Mouse (Mus musculus) lung, adult 2 months (tissue): ENCODE measurements around the gene Hivep1. TPM values are rescaled to one million over a fixed set of nuclear protein-coding genes. Genes with fewer than 3 reads are reported as not detected.

Source experiments
- DNase-seq: peaks from one replicate; pipeline ENCODE4 v3.0.0; 2022
- H3K4me1 ChIP-seq: fragments of 200-500 bp; 2 replicates; pipeline ENCODE4 v1.6.1; 2011; ENCODE audit warnings: low read length; ENCODE audit not compliant: control insufficient read depth, insufficient read depth
- H3K4me3 ChIP-seq: fragments of 200-500 bp; replicated peaks from 2 replicates; pipeline ENCODE3; 2011; ENCODE audit warnings: low read depth, mild to moderate bottlenecking, control low read depth, low read length; ENCODE audit errors: extremely low read depth
- CTCF ChIP-seq: fragments of 200-500 bp; IDR thresholded peaks from 2 replicates; pipeline ENCODE4 v1.5.1; 2011; ENCODE audit warnings: mild to moderate bottlenecking, low read length, control low read depth; ENCODE audit not compliant: insufficient read depth
- POLR2A ChIP-seq: fragments of 200-500 bp; IDR thresholded peaks from 2 replicates; pipeline ENCODE4 v1.6.1; 2011; ENCODE audit warnings: low read depth, mild to moderate bottlenecking, control low read depth, low read length, borderline replicate concordance; ENCODE audit errors: extremely low read depth
- WGBS: fragments of 180-500 bp; shearing (Covaris S2); methylation state at CpG from one replicate; pipeline ENCODE4 v1.1.7; 2018; 5-methylcytosine and 5-hydroxymethylcytosine counted together
- polyA plus RNA-seq: library from polyadenylated mRNA; depleted of rRNA; stranded (reverse); fragments of >200 nt; gene quantifications from 2 replicates; pipeline ENCODE4 v1.2.3, GENCODE M21; 2012

Gene Hivep1
- polyA plus RNA-seq, 1 experiment, result 41.8 TPM

- Histone ChIP-seq H3K4me1 (peaks cover 7% of the 10 kb centered on the region), H3K4me3 (peak overlapping the region; percentile 53)
- DNase-seq, result no peak
- WGBS, result 1% methylated on average over 10 of the region's 10 CpGs
- TF ChIP-seq POLR2A, result no peak
Observed at GRCm38 (mm10) chr13:42050880-42051201, 980 bp upstream of the Hivep1 start.

DNA sequence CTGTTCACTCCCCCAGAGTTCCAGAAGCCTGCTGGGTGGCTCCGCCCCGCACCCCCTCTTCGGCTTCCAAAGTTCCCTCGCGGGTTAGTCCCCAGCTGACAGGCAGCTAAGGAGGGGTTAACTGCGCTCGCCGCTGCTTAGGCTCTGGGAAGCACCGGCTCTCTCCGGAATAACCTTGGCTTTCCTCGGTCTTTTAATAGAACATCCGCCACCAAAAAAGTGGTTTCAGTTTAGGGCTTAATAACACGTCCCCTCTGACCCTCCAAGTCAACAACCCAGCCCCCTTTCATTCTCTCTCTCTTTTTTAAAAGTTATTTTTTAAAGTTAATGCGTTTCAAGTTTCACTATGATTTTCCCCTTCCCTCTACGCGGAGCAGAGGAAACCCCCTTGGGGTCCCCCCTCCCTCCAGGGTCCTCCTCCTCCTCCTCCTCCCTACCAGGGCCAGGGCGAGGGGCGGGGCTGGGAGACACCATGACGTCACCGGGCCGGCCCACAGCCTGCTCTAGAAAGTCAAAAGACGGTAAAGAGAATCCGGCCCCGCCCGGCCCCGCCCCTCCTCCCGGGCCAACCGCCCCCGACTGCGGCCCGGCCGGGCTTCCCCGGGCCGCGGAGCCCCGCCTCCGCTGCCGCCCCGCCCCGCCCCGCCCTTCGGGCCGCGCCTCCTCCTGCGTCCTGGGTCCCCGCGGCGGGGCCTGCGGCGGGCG, 467 bp upstream of the Hivep1 start:
- Histone ChIP-seq H3K4me1 (peaks cover 7% of the 10 kb centered on the region), H3K4me3 (peak overlapping the region; percentile 53)
- DNase-seq, result peak; percentile 98
- WGBS, result under 1% methylated on average over 35 of the region's 51 CpGs
- TF ChIP-seq POLR2A, result no peak
- TF ChIP-seq CTCF, result no peak

DNA sequence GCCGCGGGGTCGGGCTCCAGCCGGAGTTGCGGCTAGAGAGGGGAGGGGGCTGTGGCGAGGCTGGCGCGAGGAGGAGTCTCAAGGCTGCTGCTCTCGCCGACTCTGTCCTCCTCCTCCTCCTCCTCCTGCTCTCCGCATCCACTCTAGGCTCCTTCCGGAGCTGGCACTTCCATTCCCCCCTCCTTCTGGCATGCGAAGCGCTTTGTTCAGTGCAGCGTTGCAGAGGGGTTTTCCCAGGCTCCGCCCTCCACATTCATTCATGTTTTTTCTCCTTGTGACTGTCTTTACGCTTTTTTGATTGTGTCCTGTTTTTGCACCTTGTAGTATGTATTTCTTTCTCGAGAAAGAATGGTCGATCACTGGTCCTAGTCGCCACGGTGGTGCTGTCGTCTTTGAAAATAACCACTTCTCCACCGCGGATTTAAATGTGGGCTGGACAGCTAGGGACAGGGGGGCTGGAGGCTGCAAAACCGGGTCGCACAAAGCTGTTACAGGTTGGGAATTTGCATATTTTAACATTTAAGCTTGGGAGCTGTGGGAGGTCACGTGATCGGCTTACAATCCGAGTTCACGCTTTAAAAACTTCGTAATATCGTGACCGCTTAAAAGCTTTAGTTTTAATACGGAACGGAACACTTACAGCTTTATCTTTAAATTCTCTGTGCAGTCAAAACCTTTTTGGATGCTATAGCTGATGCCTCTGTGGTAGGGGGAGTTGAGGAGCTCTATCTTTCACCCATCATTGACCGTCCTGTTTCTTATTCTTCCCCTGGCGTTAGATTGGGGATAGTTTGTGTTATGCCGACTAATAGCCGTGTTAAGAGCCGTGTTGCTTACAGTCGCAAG, 1.1 kb downstream of the Hivep1 start:
- Histone ChIP-seq H3K4me3 (peak overlapping the region; percentile 79), H3K4me1 (peaks cover 7% of the 10 kb centered on the region)
- WGBS, result 2% methylated on average over 37 of the region's 41 CpGs
- DNase-seq, result peak; percentile 73
- TF ChIP-seq POLR2A, result peak; percentile 59; the same call in 1 of the 2 replicates
- no peak for TF ChIP-seq CTCF

DNA sequence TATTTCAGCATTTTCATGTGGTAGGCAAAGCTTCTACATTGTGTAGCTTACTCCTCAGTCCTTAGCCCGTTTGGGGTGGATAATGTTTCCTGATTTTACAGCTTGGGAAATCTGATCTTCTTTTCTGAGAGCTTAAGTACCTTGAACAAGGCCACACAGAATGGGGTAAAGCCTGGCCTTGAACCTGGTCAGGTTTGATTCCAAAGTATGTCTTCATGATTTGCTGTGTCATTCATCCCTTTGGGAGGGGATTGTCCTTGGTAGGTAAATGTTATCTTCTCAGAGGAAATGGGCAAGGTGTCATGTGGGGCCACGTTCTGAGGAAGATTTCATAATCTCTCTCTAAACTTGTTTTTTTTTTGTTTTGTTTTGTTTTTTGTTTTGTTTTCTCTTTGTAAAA, 1.8 kb downstream of the Hivep1 start:
- H3K4me1 ChIP-seq, result peaks cover 7% of the 10 kb centered on the region
- TF ChIP-seq CTCF, result no peak
- TF ChIP-seq POLR2A, result no peak
- DNase-seq, result no peak
- 25% methylated on average over 2 of the region's 2 CpGs for WGBS
- no peak overlapping the region for H3K4me3 ChIP-seq

DNA sequence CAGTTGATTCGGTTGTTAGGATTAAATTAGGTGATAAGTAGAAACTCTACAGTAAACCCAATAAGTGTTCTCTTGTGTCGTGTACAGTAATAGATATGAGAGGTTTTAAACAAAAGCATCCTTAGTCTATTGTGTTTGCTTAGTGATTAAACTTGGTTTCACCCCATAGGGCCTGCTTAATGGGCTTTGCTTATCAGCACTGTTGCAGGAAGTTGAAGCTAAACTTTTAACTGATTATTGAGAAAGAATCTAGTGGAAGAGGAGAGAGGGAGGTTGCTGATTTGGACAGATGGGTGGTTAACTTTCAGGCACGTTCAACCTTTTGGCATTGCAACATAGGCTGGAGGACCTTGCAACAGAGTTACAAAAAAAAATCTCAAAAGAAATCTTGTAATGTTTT, 2.3 kb downstream of the Hivep1 start:
- no peak for TF ChIP-seq CTCF
- no peak for TF ChIP-seq POLR2A
- WGBS, result 33% methylated on average over 3 of the region's 3 CpGs
- no peak for DNase-seq

DNA sequence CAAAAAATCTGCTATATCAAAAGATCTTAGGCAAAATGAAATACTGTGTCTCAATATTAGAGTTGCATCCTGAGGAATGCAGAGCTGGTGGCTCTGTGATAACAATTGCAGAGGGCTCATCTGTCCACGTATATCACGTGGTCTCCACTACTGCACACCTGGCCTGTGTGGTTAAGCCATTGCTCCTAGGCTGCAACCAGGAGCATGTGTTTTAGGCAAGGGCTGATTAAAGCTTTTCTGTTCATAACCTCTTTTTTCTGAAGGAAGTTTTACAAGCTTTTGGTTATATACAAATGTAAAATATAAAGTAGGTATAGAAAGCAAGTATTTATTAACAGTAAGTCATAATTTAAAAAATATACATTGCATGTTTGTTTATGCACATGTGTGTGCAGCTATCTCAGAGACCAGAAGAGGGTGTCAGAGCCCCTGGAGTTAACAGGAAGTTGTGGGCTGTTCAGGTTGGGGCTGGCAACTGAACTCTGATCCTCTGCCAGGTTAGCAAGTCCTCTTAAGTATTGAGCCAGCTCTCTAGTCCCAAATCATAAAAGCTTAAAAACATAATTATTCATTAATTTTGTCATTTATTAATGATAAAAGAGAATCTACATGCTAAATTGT, 5.0 kb downstream of the Hivep1 start:
- Histone ChIP-seq H3K4me1 (peaks cover 10% of the 10 kb centered on the region), H3K4me3 (no peak overlapping the region)
- no peak for DNase-seq
- WGBS, result 99% methylated on average over 2 of the region's 2 CpGs
- no peak for TF ChIP-seq POLR2A
- no peak for TF ChIP-seq CTCF

More for the DNA sequence above, 2.3 kb downstream of the Hivep1 start:
- Histone ChIP-seq H3K4me3 (no peak overlapping the region), H3K4me1 (peaks cover 7% of the 10 kb centered on the region)

DNA sequence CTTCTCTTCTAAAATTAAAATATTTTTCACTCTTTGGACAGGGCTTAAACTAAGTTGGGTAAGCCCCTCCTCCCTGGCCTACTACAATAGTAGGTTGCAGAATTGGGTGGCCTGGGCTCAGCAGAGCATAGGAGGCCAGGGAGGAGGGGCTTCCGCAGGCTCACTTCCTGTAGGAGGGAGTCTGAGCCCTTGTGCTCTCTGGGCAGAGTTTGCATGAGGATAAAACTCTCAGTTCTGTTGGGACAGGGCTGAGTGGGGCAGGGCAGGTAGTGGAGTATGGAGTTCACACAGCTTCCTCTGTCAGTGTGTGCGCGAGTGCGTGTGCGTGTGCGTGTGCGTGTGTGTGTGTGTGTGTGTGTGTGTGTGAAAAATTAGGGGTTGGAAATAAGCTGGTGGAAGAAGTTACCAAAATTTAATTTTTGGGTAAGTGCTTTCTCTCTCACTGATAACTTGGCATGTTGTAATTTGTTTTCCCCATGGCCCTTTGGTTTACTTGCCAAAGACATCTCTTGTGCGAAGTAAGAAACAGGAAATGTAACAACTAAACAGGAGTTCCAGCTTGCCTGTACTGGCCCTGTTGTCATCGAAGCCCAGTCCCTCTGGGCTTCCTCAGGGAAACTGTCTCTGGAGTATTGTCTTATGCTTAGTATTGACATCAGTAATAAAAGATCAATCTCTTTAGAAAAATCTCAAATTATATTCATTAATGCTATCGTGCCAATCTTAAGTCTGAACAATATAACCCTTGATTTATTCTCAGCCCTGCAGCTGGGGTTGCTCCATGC, 9.2 kb downstream of the Hivep1 start:
- no peak for DNase-seq

GRCm38 (mm10) chr13:42064257-42064656, 12.4 kb downstream of the Hivep1 start:
- TF ChIP-seq CTCF (no peak), POLR2A (no peak)
- peak; percentile 24 for DNase-seq
- peaks cover 3% of the 10 kb centered on the region for H3K4me1 ChIP-seq
- no peak overlapping the region for H3K4me3 ChIP-seq

More for the DNA sequence above, 9.2 kb downstream of the Hivep1 start:
- Histone ChIP-seq H3K4me1 (peaks cover 3% of the 10 kb centered on the region), H3K4me3 (no peak overlapping the region)
- WGBS, result 57% methylated on average over 10 of the region's 10 CpGs
- TF ChIP-seq CTCF (no peak), POLR2A (no peak)

GRCm38 (mm10) chr13:42070236-42070635, 18.4 kb downstream of the Hivep1 start:
- TF ChIP-seq CTCF (no peak), POLR2A (no peak)
- H3K4me1 ChIP-seq, result no peaks in the 10 kb centered on the region
- WGBS, result 66% methylated on average over 4 of the region's 4 CpGs
- DNase-seq, result no peak
- H3K4me3 ChIP-seq, result no peak overlapping the region

- 71% methylated on average over 6 of the region's 6 CpGs for WGBS
- no peaks in the 10 kb centered on the region for H3K4me1 ChIP-seq
- no peak for DNase-seq
- no peak for TF ChIP-seq POLR2A
- no peak for TF ChIP-seq CTCF
- no peak overlapping the region for H3K4me3 ChIP-seq
Observed at GRCm38 (mm10) chr13:42071011-42071410, 19.2 kb downstream of the Hivep1 start.
